31 mouse cellular contexts compared by ENCODE assay signal in genomic region chr11:46244731-46245604, GRCm38 (mm10). TPM values are rescaled to one million over a fixed set of nuclear protein-coding genes. Genes with fewer than 3 reads are reported as not detected.
DNase-seq lines count a peak whose midpoint lies in the region; ATAC-seq and TF ChIP-seq lines count a peak whose summit lies in the region.
"Had no signal": no experiment of that assay in that cellular context is flagged by ENCODE, and none has a peak within 500 bp of the region (broad histone marks: within the 10 kb centered on the region; RNA-seq: fewer than 3 reads in every experiment).

No protein-coding gene starts in this region.

- WGBS in hindbrain, postnatal 0 days = 85% methylated on average over 23 of the region's 23 CpGs
- WGBS in hindbrain, embryonic 14.5 days = 85% methylated on average over 23 of the region's 23 CpGs
- WGBS in midbrain, embryonic 11.5 days = 93% methylated on average over 23 of the region's 23 CpGs
- WGBS in midbrain, embryonic 15.5 days = 82% methylated on average over 23 of the region's 23 CpGs
- WGBS in liver, postnatal 0 days (ENCODE audit: insufficient replicate concordance) = 83% methylated on average over 23 of the region's 23 CpGs

- no peak for TF ChIP-seq EP300 in liver, postnatal 0 days (IDR thresholded peaks at IDR 0.05; ENCODE audit: low read depth)

- H3K9me3 ChIP-seq in hindbrain, postnatal 0 days (ENCODE audit: low read length) = no peaks in the 10 kb centered on the region
- H3K9me3 ChIP-seq in hindbrain, embryonic 14.5 days (ENCODE audit: control insufficient read depth, low read length) = no peaks in the 10 kb centered on the region
- H3K9me3 ChIP-seq in midbrain, embryonic 11.5 days (ENCODE audit: control insufficient read depth, low read length) = no peaks in the 10 kb centered on the region
- H3K9me3 ChIP-seq in midbrain, embryonic 15.5 days = no peaks in the 10 kb centered on the region
- H3K9me3 ChIP-seq in liver, postnatal 0 days (ENCODE audit: low read length) = no peaks in the 10 kb centered on the region
- H3K9me3 ChIP-seq: heart, embryonic 12.5 days; hindbrain, embryonic 13.5 days; limb, embryonic 10.5 days; limb, embryonic 15.5 days; liver, embryonic 13.5 days; stomach, embryonic 15.5 days had no signal

- ATAC-seq in hindbrain, postnatal 0 days = 0 out of 2 replicates have a peak, but pooled peaks have one; percentile 18
- ATAC-seq in hindbrain, embryonic 14.5 days (ENCODE audit: low FRiP score) = no peak
- no peak for ATAC-seq in midbrain, embryonic 11.5 days (ENCODE audit: low FRiP score)
- ATAC-seq in midbrain, embryonic 15.5 days (replicated peaks) = no peak
- ATAC-seq in liver, postnatal 0 days = no peak
- ATAC-seq: CD4-positive, CD25-positive, alpha-beta regulatory T cell, adult 4 months; inflammation-experienced regulatory T-cells, adult 6 months; midbrain, embryonic 16.5 days had no signal

- no peak overlapping the region for H3K27ac ChIP-seq in hindbrain, postnatal 0 days
- H3K27ac ChIP-seq in hindbrain, embryonic 14.5 days = no peak overlapping the region
- H3K27ac ChIP-seq in midbrain, embryonic 11.5 days (ENCODE audit: low read depth, low read length) = no peak overlapping the region
- H3K27ac ChIP-seq in midbrain, embryonic 15.5 days = no peak overlapping the region
- H3K27ac ChIP-seq in liver, postnatal 0 days (ENCODE audit: low read depth) = no peak overlapping the region
- H3K27ac ChIP-seq: gastrocnemius, adult 2 months; heart, adult 2 months; hindbrain, embryonic 13.5 days; limb, embryonic 10.5 days; limb, embryonic 15.5 days; liver, embryonic 13.5 days; stomach, embryonic 15.5 days had no signal

- no peak overlapping the region for H3K4me3 ChIP-seq in hindbrain, postnatal 0 days (ENCODE audit: low read length)
- H3K4me3 ChIP-seq in hindbrain, embryonic 14.5 days (replicated peaks; ENCODE audit: low read length) = no peak overlapping the region
- H3K4me3 ChIP-seq in midbrain, embryonic 11.5 days (ENCODE audit: low read depth, low read length) = no peak overlapping the region
- no peak overlapping the region for H3K4me3 ChIP-seq in midbrain, embryonic 15.5 days
- H3K4me3 ChIP-seq in liver, postnatal 0 days (ENCODE audit: low read depth, low read length) = no peak overlapping the region
- H3K4me3 ChIP-seq: gastrocnemius, adult 2 months; heart, adult 2 months; heart, embryonic 12.5 days; hindbrain, embryonic 13.5 days; limb, embryonic 10.5 days; limb, embryonic 15.5 days; liver, embryonic 13.5 days; stomach, embryonic 15.5 days had no signal

- H3K4me2 ChIP-seq in hindbrain, postnatal 0 days (ENCODE audit: low read depth, low read length) = no peak overlapping the region
- no peak overlapping the region for H3K4me2 ChIP-seq in hindbrain, embryonic 14.5 days (replicated peaks)
- no peak overlapping the region for H3K4me2 ChIP-seq in midbrain, embryonic 11.5 days
- no peak overlapping the region for H3K4me2 ChIP-seq in midbrain, embryonic 15.5 days
- H3K4me2 ChIP-seq in liver, postnatal 0 days (ENCODE audit: low read depth, low read length) = no peak overlapping the region
- H3K4me2 ChIP-seq: heart, embryonic 12.5 days; hindbrain, embryonic 13.5 days; limb, embryonic 15.5 days; liver, embryonic 13.5 days; lung, embryonic 14.5 days; stomach, embryonic 15.5 days had no signal

- H3K27me3 ChIP-seq in hindbrain, postnatal 0 days (ENCODE audit: insufficient read depth, low read length) = no peaks in the 10 kb centered on the region
- no peaks in the 10 kb centered on the region for H3K27me3 ChIP-seq in hindbrain, embryonic 14.5 days (ENCODE audit: control insufficient read depth, insufficient read depth, low read length)
- no peaks in the 10 kb centered on the region for H3K27me3 ChIP-seq in midbrain, embryonic 11.5 days (ENCODE audit: control insufficient read depth, insufficient read depth, low read length)
- no peaks in the 10 kb centered on the region for H3K27me3 ChIP-seq in midbrain, embryonic 15.5 days (replicated peaks)
- no peaks in the 10 kb centered on the region for H3K27me3 ChIP-seq in liver, postnatal 0 days (ENCODE audit: insufficient read depth, low read length)
- H3K27me3 ChIP-seq: heart, embryonic 12.5 days; hindbrain, embryonic 13.5 days; limb, embryonic 15.5 days; liver, embryonic 13.5 days; stomach, embryonic 15.5 days had no signal

- no peaks in the 10 kb centered on the region for H3K4me1 ChIP-seq in hindbrain, postnatal 0 days (ENCODE audit: insufficient read depth, low read length)
- H3K4me1 ChIP-seq in hindbrain, embryonic 14.5 days (replicated peaks; ENCODE audit: control insufficient read depth, insufficient read depth, low read length) = no peaks in the 10 kb centered on the region
- H3K4me1 ChIP-seq in midbrain, embryonic 11.5 days (ENCODE audit: control insufficient read depth, insufficient read depth, low read length) = no peaks in the 10 kb centered on the region
- H3K4me1 ChIP-seq in midbrain, embryonic 15.5 days = no peaks in the 10 kb centered on the region
- peaks cover 10% of the 10 kb centered on the region for H3K4me1 ChIP-seq in liver, postnatal 0 days (ENCODE audit: insufficient read depth)
- H3K4me1 ChIP-seq: heart, embryonic 12.5 days; limb, embryonic 10.5 days; limb, embryonic 15.5 days; stomach, embryonic 15.5 days had no signal

- no peak overlapping the region for H3K9ac ChIP-seq in hindbrain, postnatal 0 days (replicated peaks; ENCODE audit: low read length)
- H3K9ac ChIP-seq in hindbrain, embryonic 14.5 days = no peak overlapping the region
- H3K9ac ChIP-seq in midbrain, embryonic 11.5 days (ENCODE audit: low read length) = no peak overlapping the region
- H3K9ac ChIP-seq in midbrain, embryonic 15.5 days = no peak overlapping the region
- no peak overlapping the region for H3K9ac ChIP-seq in liver, postnatal 0 days (replicated peaks)
- H3K9ac ChIP-seq: heart, embryonic 12.5 days; hindbrain, embryonic 13.5 days; limb, embryonic 15.5 days; liver, embryonic 13.5 days; lung, embryonic 14.5 days; stomach, embryonic 15.5 days had no signal

- H3K36me3 ChIP-seq in hindbrain, postnatal 0 days (ENCODE audit: insufficient read depth, low read length) = peaks cover 55% of the 10 kb centered on the region
- peaks cover 83% of the 10 kb centered on the region for H3K36me3 ChIP-seq in hindbrain, embryonic 14.5 days (replicated peaks; ENCODE audit: control insufficient read depth, insufficient read depth)
- H3K36me3 ChIP-seq in midbrain, embryonic 11.5 days (ENCODE audit: control insufficient read depth, insufficient read depth, low read length) = peaks cover 2% of the 10 kb centered on the region; the same call in 1 of the 2 replicates
- H3K36me3 ChIP-seq in midbrain, embryonic 15.5 days (replicated peaks) = peaks cover 58% of the 10 kb centered on the region
- peaks cover 17% of the 10 kb centered on the region for H3K36me3 ChIP-seq in liver, postnatal 0 days (replicated peaks; ENCODE audit: insufficient read depth, low read length)
- H3K36me3 ChIP-seq: heart, embryonic 12.5 days; limb, embryonic 15.5 days; liver, embryonic 13.5 days; stomach, embryonic 15.5 days had no signal

- TF ChIP-seq CTCF in hindbrain, postnatal 0 days (IDR thresholded peaks at IDR 0.05; ENCODE audit: low read depth) = no peak
- TF ChIP-seq CTCF in liver, postnatal 0 days (IDR thresholded peaks at IDR 0.05; ENCODE audit: low read depth) = no peak

- peak; percentile 29 for DNase-seq in adrenal gland, postnatal 14 days
- no peak for DNase-seq in adrenal gland, postnatal 4 days (ENCODE audit: low spot score in 2 of 2)
- DNase-seq in hindbrain, postnatal 0 days (ENCODE audit: low spot score) = no peak
- DNase-seq in hindbrain, embryonic 14.5 days (ENCODE audit: low spot score) = no peak
- DNase-seq in midbrain, embryonic 11.5 days (ENCODE audit: low spot score, missing footprints) = peak; percentile 66
- peak; percentile 33 to 43 for DNase-seq in layer of hippocampus, postnatal 10 days (ENCODE audit: low spot score in 2 of 2)
- DNase-seq in liver, postnatal 0 days = no peak
- DNase-seq: cerebellum, adult 11 months; cerebellum, adult 9-10 months; cerebellum, postnatal 36 days; gastrocnemius, adult 2 months; heart, adult 2 months; heart, postnatal 4 days; kidney, adult 11 months; kidney, postnatal 14 days; liver, embryonic 13.5 days; lung, embryonic 14.5 days; lung, postnatal 14 days; right cerebral cortex, postnatal 14 days had no signal

RNA-seq across cellular contexts. Expression of gene Fndc9, which starts 9.6 kb away (rescaled TPM):
- not detected in 2 replicates for total RNA-seq in adrenal gland, postnatal 14 days (2021)
- total RNA-seq in adrenal gland, postnatal 4 days (2021) = not detected
- total RNA-seq in hindbrain, postnatal 0 days (2014; rRNA removed) = 1.8 and 2.2 TPM in 2 replicates
- polyA plus RNA-seq in hindbrain, postnatal 0 days (2015; fragmentation: Nextera tagmentation; extraction: Ambion mirVana) = 3.8 and 5.0 TPM in 2 replicates
- 2.8 and 3.5 TPM in 2 replicates for polyA plus RNA-seq in hindbrain, embryonic 14.5 days (2014; fragmentation: Nextera tagmentation; extraction: Ambion mirVana)
- 1.1 and 1.2 TPM in 2 replicates for polyA plus RNA-seq in midbrain, embryonic 11.5 days (2014; fragmentation: Nextera tagmentation; extraction: Ambion mirVana)
- 8.4 and 10.0 TPM in 2 replicates for polyA plus RNA-seq in midbrain, embryonic 15.5 days (2015; fragmentation: Nextera tagmentation; extraction: Ambion mirVana)
- 1 to 10 TPM; 6.2 to 7.5 TPM for total RNA-seq in layer of hippocampus, postnatal 10 days (2021)
- polyA plus RNA-seq in liver, postnatal 0 days (2015; fragmentation: Nextera tagmentation; extraction: Ambion mirVana) = 0.06 and 0.13 TPM in 2 replicates
- total RNA-seq: gastrocnemius, adult 2 months; gastrocnemius, postnatal 4 days; heart, adult 2 months; heart, postnatal 4 days had no signal
- polyA plus RNA-seq: heart, adult 2 months; heart, postnatal 0 days; kidney, embryonic 14.5 days; lung, embryonic 14.5 days had no signal

Comparison
In these comparisons a context has a peak if more than half of its experiments do, and no peak if none do; other contexts are left out.
1. DNase-seq: peak in adrenal gland, postnatal 14 days (single experiment), midbrain, embryonic 11.5 days (single experiment) and layer of hippocampus, postnatal 10 days (2 of 2); none in adrenal gland, postnatal 4 days (0 of 2), hindbrain, postnatal 0 days (single experiment), hindbrain, embryonic 14.5 days (single experiment) and liver, postnatal 0 days (single experiment).